Mouse (Mus musculus) embryo, embryonic 10 days (tissue): ENCODE data around the gene Vegfa.

ENCODE experiments used
- DNase-seq: peaks from one replicate; pipeline ENCODE4 v3.0.0-alpha.2; 2015; ENCODE audit warnings: low spot score

Gene Vegfa

DNA sequence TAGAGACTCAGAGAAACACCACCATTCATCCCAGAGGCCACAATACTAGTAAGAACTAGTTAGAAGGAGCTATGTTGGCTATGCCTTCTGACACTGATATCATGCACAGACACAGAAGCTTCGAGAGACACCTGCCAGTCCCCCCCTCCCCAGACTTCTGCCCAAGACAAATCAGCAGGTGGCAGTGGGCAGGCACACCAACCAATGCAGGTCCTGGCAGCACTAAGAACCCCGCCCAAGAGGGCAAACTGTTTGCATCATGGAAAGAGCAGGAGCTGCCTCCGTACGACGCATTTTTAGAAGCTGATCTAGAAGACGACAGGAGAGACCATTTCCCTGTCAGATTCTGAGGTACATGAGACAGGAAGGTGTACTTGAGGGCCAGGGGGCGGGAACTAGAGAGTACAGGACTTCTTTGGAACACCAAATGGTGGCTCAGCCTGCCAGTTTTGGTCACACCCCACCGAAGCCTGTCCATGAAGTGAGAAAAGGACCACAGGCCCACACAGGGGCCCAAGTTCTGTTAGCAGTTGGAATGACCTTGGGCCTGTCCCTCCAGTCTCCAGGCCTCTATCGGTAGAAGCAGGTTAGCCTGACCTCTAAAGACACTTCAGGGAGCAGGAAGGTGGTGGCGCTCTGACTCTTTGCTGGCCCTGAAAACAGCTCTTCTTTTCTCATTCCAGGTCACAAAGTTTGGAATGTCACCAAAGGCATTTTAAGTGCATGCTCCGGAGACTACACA is 6.1 kb downstream of the Vegfa start:
- DNase-seq, result no peak

DNA sequence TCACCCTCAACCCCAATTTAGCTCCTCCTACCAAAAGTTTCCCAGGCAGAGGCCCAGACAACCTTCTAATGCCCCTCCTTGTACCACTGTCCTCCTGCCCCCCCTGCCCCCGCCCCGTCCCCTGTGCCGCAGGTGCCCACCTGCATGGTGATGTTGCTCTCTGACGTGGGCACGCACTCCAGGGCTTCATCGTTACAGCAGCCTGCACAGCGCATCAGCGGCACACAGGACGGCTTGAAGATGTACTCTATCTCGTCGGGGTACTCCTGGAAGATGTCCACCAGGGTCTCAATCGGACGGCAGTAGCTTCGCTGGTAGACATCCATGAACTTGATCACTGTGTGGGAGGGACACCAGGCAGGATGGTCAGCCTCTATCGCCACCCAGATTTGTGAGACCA is 7.0 kb downstream of the Vegfa start:
- no peak for DNase-seq

DNA sequence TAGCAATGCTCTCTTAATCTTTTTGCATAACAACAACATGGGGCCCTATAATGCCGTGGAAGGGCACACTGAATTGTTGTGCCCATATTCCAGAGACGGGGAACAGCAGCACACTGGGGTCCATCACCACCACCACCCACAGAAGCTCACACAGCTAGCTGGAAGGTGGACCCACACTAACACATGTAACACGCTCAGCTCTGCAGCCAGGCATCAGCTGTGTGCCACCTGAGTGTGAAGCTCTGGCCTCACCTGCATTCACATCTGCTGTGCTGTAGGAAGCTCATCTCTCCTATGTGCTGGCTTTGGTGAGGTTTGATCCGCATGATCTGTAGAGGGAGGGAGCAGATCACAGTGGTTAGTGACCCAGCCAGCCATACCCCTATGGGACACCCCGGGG is 8.0 kb downstream of the Vegfa start:
- no peak for DNase-seq

DNA sequence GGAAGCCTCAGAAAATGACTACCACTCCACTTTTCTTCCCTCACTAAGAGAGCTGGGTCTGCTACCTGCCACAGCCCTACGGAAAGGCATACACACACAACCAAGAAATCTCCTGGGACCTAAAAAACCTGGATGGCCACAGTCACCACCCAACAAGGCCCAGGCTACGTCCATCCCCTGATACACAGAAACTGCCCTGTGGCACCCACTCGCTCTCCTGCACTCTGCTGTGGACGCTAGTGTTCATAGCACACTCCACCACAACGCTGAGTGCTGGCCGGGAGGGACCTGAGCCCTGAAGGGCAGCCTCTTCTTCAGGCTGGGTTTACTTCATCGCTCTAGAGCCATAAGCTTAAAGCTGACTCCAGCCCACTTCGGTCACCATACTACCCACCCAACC is 8.6 kb downstream of the Vegfa start:
- DNase-seq, result no peak

DNA sequence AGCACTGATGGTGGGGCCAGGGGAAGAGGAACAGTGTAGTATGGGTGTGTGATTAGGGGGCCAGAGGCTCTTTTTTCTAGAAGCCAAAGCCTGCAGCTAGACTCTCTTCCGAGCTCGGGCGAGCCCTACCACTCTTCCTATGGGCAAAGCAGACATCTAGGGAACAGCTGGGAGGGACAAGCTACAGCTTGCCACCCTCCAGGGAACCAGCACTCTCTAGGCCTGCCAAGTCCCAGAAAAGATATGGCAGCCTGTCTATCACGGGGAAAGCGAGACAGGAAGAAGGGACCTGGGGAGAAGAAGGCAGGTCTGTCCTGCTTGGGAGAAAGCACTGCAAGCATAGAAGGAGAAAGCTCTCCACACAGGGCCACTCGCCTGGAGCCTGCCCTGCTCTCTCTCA is 9.2 kb downstream of the Vegfa start:
- no peak for DNase-seq

DNA sequence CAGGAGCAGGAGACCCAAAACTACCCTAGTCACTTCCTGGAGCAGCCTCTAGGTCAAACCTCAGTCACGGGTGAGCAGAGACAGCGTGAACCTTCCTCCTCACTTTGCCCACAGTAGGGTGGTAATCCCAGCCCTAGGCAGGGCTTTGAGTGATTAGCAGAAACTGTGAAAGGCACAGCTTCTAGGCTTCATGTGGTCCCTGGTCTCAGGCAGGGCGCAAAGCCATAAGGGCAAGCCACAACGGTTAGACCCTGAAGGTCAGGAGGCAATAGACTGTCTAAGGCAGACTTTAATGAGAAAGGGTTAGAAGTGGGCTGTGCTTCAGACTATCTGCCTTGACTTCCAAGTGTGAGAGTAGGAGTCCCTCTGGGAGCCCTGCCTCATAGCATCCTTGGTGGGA is 9.7 kb downstream of the Vegfa start:
- no peak for DNase-seq

DNA sequence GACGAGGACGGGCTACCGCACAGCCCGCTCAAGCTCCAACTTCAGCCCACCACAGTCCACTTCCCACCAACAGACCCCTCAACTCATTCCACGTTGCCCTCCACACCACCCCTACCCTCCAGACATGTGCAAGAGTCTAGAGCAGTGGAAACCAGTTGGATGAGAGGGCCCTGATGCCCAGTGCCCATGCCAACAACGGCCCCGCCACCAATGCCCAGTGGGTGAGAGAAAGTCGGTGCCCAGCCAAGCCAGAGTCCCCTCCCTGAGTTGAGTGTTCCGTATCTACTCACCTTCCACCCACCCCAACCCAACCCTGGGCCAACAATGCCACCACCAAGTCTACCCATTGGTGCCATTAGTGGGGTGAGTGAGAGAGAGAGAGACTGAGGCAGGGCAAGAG is 10.4 kb downstream of the Vegfa start:
- DNase-seq, result no peak

DNA sequence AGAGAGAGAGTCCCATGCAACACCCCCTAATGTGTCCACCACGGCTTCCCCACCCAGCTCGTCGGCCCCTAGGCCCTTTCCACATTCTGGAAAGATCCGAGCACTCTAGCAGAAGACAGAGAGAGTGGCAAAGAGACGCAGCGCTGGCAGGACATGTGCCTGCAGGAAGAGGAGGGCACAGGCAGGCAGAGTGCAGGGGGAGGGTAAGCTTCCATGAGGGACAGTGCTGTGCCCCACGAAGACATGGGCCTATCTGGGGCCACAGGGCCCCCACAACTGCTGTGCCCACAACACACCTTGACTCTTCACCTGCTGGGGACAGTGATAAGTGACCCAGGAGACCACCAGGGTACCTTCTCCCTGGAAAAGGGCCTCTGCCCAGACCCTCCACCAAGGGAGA is 11.0 kb downstream of the Vegfa start:
- DNase-seq, result no peak

DNA sequence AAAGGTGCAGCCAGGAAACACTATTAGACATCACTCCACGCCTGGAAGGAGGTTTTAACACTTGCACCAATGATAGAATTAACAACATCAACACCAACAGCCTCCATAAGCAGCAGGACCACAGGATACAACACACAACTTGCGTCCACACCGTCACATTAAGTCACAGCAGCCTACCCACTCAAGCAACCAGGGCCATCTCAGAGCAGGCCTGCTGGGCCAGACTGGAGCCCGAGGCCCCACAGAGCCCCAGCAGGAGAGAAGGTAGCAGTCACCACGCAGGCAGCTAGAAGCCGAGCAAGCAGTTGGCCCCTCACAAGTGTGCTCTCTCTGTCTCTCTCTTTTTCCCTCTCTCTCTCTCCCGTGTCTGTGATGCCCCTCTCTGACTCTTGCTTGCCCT is 11.6 kb downstream of the Vegfa start:
- no peak for DNase-seq

DNA sequence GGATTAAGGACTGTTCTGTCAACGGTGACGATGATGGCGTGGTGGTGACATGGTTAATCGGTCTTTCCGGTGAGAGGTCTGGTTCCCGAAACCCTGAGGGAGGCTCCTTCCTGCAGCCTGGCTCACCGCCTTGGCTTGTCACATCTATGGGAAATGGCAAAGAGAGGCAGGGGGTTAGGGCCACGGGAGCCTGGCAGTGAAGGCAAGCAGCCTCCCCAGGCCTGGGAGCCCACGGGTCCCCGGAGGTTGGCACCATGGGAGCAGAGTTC is 13.5 kb downstream of the Vegfa start:
- DNase-seq, result no peak

DNA sequence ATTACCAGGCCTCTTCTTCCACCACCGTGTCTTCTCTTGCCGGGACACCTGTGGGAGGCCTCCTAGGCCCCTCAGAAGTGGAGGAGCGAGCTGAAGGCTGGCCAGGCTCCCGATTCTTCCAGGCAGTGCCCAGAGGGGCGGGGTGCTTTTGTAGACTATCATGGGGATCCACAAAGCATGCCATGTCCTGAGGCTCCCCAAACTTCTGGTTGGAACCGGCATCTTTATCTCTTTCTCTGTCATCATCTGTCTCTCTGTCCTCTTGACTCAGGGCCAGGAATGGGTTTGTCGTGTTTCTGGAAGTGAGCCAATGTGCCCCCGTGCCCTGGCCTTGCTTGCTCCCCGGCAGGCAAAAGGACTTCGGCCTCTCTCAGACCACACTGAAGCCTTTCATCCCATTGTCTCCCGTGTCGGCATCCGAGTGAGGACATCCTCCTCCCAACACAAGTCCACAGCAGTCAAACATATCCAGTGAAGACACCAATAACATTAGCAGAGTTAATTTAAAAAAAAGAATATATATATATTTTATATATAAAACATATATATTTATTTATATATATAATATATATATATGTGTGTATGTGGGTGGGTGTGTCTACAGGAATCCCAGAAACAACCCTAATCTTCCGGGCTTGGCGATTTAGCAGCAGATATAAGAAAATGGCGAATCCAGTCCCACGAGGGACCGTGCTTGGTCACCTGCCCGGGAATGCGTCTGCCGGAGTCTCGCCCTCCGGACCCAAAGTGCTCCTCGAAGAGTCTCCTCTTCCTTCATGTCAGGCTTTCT is 14.0 kb downstream of the Vegfa start:
- no peak for DNase-seq

DNA sequence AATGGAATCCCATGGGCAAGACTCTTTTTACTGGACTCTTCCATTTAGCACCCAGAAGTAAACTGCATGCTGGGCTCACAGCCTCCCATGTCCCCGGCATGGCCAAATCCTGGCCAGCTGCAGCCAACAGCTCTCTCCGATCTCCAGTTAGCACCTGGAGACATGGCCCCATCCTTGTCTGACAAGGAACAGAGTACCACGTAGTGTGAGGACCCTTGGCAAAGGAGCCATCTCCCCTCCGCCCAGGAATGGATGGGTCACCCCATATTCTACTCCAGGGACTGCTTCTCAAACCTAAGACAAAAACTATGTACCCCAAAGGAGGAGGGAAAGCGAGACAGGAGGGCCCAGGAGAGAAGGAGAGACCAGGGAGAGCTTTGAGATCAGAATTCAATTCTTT is 15.6 kb downstream of the Vegfa start:
- no peak for DNase-seq

DNA sequence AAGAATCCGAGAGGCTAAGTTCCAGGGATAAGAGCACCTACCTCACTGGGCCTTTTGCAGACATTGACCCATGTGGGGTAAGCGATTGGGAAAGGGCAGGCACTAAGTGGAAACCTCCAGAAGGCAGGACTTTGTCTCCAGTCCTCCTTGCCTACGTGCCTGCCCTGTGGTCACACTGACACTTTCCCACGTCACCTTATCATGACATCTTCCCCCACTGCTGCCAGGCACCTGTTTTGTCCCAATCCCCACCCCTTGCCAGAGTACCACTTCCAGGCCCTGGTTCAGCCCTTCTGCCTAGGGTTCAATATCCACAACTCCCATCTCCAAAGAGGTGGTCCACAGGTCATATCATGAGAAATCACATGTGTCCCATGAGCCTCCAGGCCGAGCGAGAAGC is 16.2 kb downstream of the Vegfa start:
- DNase-seq, result no peak

DNA sequence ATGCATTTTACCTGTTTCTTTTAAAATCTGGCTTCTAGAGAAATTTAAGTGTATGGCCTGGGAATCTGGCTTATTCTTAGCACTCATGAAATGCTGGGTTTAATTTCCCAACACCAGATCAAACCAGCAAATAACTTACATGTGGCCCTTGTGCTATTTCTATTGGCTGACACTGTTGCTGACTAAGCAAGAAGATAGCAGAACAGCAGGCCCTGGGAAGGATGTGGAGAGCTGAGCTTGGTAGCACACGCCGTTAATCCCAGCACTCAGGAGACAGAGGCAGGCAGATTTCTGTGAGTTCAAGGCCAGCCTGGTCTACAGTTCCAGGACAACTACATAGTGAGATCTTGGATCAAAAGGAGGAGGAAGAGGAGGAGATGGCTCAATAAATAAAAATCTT is 17.2 kb downstream of the Vegfa start:
- no peak for DNase-seq

DNA sequence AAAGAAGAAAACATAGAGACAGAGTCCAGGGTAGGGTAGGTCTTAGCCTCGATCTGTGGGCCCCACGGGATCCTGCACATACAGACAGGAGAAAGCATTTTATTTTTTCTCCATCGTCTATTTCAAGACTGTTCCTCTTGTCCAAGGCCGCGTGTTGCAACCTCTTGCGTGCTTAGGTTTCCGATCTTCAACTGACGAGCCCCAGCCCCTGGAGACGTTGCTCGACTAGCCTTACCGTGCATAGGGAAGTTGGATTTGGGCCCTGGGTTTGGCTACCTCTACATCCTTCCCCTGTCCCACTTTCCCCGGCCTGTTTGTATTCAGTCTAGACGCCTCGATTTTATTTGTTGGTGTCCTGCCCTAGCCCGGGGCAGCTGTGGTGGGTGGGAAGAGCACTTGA is 18.6 kb downstream of the Vegfa start:
- DNase-seq, result no peak

DNA sequence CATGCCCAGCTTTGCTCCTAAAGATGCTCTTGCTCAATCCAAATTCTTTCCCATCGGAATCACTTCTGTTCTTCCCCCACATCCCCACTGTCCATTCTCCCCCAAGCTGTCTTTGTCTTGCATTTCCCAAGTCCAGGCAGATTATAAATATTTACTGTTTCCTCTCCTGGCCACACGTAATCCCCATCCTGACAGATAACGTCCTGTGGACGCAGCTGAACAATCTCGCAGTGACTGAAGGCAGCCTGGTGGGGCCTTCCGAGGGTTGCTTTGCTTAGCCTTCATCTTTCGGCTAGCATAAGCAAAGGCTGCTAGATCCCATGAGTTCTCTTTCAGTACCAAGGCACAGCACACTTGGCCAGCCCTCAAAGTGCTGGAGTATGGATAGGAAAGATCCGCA is 20.0 kb downstream of the Vegfa start:
- DNase-seq, result no peak

DNA sequence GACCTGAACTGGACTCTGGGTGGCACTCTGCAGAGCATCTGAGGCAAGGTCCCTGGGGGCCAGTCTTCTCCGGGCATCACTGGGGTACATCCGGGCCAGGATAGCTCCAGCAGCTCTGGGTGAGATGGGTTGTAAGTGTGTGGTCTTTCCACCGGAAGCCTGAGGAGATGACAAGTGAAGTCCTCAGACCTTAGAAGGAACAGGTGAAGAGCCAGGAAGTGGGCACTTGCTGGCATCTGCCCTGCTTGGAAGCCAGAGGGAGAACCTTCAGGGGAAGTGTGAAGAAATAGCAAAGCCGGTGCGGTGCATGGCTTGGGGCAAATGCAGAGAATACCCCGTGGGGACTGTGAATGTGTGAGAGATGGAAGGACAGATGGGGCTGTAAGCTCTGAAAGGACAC is 21.7 kb downstream of the Vegfa start:
- DNase-seq, result no peak

DNA sequence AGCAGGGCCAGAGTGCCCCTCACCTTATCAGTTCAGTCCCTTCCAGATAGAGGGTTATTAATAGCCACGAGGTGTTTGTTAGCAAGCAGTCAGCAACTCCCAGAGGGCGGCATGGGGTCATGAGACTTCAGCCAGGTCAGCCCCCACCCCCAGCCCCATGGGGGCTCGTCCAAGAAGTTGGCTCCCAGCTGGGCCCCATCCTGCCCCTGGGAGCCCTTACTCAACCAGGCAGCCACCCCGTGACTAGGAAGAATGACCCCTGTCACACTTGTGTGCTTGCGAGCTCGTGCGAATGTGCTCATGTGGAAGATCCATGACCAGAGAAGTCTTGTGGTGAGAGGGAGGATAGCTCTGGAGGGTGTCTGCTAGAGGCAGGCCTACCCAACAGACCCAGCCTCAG is 23.0 kb downstream of the Vegfa start:
- no peak for DNase-seq

DNA sequence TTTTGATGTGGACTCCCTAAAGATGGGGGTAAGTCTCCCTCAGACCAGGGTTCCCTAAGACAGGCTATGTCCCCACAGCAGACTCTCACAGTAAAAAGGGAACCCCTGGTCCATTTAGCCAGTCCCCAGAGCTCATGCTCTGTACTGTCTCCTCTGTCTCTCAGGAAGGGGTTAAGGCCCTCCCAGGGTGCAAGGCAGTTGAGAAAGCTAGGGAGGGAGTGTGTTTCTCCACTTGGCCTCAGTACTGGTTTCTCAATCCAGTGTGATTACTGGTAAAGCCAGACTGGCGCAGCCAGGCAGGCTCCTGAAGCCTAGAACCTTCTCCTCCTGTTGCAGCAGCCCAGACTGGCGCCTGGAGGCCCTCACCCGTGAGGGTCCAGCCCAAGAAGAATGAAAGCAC is 26.7 kb downstream of the Vegfa start:
- DNase-seq, result no peak

DNA sequence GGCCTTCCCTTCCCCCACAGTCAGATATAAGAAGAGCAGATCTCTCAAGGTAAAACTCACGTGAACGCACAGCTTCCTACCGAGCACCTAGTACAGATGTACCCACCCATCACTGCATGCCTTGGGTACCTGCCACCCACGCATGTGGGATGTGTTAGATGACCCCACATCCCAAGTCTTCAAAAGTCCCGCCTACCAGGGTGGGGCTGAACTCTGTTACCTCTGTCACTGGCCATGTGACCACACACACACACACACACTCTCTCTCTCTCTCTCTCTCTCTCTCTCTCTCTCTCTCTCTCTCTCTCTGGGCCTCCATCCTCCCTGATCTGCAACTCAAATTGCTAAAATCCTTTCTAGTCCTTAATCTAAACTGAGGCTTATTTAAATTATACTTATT is 27.7 kb downstream of the Vegfa start:
- no peak for DNase-seq

DNA sequence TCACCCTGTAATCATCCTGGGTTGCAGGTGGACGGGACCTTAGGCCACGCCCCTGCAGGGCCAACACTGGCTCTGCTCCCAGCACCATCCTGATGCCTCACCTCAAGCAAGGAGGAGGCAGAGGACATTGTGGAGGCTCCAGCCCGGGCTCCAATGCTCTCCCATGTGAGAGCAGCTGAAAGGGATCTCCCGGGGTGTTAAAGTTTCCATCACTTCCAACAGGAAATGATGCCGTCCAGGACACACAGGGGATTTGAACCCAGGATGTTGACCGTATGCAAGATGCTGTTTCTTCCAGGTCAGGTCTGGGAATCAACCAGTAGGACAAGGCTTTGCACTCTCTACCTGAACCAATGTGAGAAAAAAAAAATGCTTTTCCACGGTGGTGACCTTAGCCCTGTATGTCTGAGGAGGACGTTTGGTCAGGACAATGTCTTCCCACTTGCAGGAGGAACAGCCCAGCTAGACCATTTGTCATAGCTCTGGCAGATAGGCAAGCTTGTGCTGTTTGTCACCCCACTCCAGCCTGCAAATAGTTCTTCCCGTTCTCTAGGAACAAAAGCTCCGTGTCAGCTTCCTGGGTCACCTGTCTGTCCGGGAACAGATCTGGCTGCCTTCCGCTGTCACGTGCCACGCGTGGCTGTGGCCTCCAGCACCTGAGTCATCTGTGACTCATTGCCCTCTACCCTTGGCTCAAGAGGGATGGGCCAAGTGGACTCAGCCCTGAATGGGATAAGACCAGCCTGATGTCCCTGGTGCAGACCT is 28.3 kb downstream of the Vegfa start:
- DNase-seq, result no peak

DNA sequence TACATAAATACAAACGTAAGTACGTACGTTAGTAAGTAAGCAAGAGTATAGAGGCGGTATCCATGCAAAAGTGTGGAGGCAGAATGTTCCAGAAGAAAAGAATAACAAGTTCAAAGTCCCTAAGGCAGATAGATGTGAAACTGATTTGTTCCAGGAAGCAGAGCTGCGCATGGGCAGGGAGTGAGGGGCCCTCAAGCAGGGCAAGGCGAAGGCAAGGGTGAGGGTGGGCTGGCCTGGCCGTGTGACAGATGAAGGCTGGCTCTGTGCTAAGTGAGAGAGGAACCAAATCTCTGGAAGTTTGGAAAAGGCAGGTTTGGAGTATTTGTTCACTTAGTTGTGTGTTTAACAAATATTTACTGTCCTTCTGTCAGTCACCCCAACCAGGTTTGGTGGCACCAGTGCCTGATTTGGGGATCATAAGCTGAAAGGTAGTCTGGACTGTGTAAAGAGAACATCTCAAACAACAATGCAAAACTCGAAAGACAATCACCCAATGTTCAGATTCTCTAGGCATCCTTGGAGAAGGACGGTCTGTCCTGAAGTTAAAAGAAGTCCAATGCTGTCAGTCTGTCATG is 32.7 kb downstream of the Vegfa start:
- no peak for DNase-seq

DNA sequence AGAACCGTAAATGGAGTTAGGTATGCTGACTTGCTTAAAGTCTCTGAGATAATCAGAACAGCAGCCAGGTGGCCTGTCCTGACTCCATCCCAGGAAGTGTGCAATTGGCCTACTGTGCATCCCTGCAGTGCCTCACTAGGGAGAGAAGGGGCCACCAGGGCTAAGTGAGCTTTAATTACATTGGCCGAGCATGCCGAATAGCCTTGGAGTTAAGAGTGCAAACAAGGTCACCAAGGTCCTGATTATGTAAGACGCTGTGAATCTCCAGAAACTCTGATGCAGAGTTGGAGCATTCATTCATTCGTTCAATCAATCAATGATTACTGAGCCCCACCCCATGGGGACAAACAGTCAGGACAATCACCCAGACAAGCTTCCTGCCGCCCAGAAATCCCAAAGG is 33.8 kb downstream of the Vegfa start:
- peak; percentile 24 for DNase-seq
